Mouse (Mus musculus) embryonic stem cell, embryonic (primary cell): ENCODE results near the gene Stap2.

Experiments used
- CTCF ChIA-PET, 4 experiments: fragments of 300-600 bp in 2 of 4; fragments of 350-600 bp in 2 of 4; sonication (Branson Sonifier 250); formaldehyde crosslinking; loops; one replicate each; lab custom pipeline; 2022; ENCODE audit warnings: inconsistent platforms in 2 of 4; lab: Charles Lee
- POLR2A ChIA-PET, 4 experiments: fragments of 300-600 bp in 2 of 4; fragments of 350-600 bp in 2 of 4; sonication (Branson Sonifier 250); formaldehyde crosslinking; loops; one replicate each; lab custom pipeline; 2022; ENCODE audit warnings: antibody characterized with exemption in 4 of 4, inconsistent platforms in 1 of 4; lab: Charles Lee

The Stap2 gene

DNA sequence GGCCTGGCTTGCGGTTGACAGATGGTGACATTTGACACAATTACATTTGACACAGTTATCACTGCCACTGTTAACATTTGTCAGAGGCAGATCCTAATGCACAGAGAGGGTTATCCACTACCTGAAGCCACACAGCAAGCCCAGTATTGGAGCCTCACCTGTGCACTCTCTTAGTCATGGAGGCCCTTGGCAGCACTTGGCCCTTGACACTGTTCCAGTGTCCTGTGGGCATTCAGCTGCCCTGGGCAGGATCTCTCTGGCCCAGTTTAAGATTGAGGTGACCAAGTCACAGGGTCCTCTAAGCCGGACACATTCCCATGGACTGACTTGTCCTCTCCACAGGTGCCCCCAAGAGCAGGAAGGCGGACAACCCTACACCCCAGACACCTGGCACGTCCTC, 38.2 kb downstream of the Stap2 start:
- POLR2A ChIA-PET: interaction anchor here in 2 of 4 experiments (0.7 to 1.6 kb wide), 13 partner anchors 8 to 323 kb away, joined by 3 to 6 read pairs (median 3); partner anchors contain the start of genes Ebi3 (in 1 of the 2), Hdgfl2 (in 1 of the 2), Sh3gl1 (in 1 of the 2) and Yju2 (in 1 of the 2)
- CTCF ChIA-PET: interaction anchor here in 3 of 4 experiments (0.6 to 1.6 kb wide), 3 partner anchors 9 to 76 kb away, joined by 3 to 5 read pairs (median 4); no protein-coding TSS in a partner anchor

DNA sequence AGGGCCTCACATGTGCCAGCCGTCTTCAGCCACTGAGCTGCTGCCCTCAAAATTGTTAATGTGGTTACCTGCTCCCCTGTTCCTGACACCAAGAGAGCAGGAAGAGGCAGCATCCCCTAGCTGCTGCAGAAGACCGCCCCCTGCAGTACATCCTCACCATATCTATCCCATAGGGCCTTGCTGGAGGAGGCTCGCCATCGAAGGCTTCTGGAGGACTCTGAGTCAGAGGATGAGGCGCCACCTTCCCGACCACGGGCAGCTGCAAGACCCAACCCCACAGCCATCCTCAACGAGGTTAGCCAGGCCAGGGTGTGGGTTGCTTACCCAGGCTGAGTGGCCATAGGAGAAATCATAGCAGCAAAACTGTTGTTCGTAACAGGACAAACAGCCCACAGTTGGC, 40.4 kb downstream of the Stap2 start:
- ChIA-PET POLR2A (interaction anchor here in 2 of 4 experiments (0.7 to 2.5 kb wide), 3 partner anchors 9 to 71 kb away, joined by 4 to 14 read pairs (median 5); partner anchors contain the start of gene Sh3gl1 (in 1 of the 2)), CTCF (interaction anchor here in 2 of 4 experiments (0.5 to 1.1 kb wide), 4 partner anchors 9 to 263 kb away, joined by 3 read pairs; no protein-coding TSS in a partner anchor)

DNA sequence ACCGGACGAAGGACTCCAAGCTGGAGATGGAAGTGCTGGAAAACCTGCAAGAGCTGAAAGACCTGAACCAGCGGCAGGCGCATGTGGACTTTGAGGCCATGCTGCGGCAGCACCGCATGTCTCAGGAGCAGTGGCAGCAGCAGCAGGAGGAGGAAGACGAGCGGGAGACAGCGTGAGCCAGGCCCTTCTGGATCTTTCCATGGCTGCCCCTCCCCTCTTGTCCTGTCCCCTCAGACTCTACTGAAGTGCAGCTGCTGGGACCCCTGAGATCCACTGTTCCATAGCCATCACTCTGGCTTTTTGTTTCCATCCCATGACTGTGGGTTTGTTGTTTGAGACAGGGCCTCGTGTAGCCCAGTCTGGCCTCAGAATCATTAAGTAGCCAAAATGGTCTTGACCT, 40.9 kb downstream of the Stap2 start:
- CTCF ChIA-PET: interaction anchor here in 2 of 4 experiments (0.9 to 1.1 kb wide), 3 partner anchors 8 to 262 kb away, joined by 3 read pairs; no protein-coding TSS in a partner anchor
- POLR2A ChIA-PET: interaction anchor here in 2 of 4 experiments (0.7 to 2.5 kb wide), 4 partner anchors 9 to 115 kb away, joined by 3 to 14 read pairs (median 4); partner anchors contain the start of genes Hdgfl2 (in 1 of the 2) and Sh3gl1 (in 1 of the 2)

DNA sequence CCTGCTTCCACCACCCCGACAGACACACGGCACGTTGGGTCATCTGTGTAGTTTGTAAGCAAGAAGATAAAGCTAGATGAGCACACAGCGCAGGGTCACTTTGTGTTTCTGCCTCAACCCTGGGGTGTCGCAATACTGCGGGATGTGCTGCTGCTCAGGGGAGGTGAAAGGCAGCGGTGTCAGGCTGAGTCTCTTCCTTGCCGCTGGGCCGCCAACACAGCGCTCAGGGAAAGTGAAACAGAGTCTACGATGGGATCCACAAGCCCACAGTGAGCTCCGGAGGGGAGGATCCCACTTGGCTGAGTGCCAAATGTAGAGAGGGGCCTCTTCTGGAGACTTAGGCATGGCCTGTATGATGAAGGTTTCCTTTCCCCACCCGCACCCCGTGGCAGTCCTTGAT, 42.2 kb downstream of the Stap2 start:
- ChIA-PET CTCF (interaction anchor here in 1 of 4 experiments (0.5 kb wide), 1 partner anchor 162 kb away, joined by 5 read pairs; no protein-coding TSS in a partner anchor), POLR2A (interaction anchor here in 3 of 4 experiments (0.6 to 2.5 kb wide), 20 partner anchors 8 to 499 kb away, joined by 3 to 14 read pairs (median 4); partner anchors contain the start of genes Chaf1a (in 1 of the 3), Ebi3 (in 1 of the 3), Hdgfl2 (in 1 of the 3) and Sh3gl1 (in 1 of the 3))

DNA sequence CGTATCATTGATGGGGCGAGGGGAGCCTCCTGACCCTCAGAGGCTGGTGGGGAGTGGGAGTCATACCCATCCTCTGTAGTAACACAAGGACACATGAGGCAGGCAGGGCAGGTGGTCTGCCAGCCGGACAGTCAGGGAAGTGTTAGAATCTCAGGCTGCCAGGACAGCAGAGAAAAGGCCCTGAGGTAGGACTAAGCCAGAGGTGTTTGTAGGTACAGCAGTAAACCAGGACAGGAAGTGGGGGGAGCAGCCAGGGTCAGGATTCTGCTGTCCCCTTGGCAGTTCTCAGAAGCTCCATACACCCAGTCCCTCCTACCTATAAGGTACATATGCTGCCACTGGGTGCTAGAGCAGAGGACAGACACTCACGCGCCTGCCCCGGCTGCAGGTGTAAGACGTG, 43.8 kb downstream of the Stap2 start:
- ChIA-PET CTCF (no interaction called here), POLR2A (interaction anchor here in 1 of 4 experiments (0.9 kb wide), 1 partner anchor 56 kb away, joined by 3 read pairs; no protein-coding TSS in a partner anchor)

DNA sequence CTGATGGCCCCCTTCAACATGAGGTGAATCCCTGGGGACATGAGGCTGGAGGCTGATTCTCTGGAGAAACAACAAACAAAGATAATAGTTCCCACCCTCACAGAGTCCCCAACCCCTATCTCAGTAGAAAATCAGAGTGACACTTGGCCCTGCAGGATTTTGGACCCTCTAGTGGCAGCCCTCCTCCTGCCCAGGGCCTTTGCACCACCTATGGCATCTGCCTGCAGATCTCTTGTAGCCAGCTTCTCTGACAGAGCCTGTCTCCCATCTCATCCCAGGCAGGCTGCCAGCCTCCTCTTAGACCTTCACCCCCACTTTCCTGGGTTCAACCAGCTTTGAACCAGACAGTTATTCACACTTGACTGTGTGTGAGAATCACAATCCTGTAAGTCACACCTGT, 44.6 kb downstream of the Stap2 start:
- POLR2A ChIA-PET: interaction anchor here in 1 of 4 experiments (0.8 to 2.7 kb wide), 3 partner anchors 12 to 181 kb away, joined by 3 to 26 read pairs (median 4); no protein-coding TSS in a partner anchor
- CTCF ChIA-PET: interaction anchor here in 1 of 4 experiments (1.2 kb wide), 1 partner anchor 16 kb away, joined by 4 read pairs; no protein-coding TSS in a partner anchor

DNA sequence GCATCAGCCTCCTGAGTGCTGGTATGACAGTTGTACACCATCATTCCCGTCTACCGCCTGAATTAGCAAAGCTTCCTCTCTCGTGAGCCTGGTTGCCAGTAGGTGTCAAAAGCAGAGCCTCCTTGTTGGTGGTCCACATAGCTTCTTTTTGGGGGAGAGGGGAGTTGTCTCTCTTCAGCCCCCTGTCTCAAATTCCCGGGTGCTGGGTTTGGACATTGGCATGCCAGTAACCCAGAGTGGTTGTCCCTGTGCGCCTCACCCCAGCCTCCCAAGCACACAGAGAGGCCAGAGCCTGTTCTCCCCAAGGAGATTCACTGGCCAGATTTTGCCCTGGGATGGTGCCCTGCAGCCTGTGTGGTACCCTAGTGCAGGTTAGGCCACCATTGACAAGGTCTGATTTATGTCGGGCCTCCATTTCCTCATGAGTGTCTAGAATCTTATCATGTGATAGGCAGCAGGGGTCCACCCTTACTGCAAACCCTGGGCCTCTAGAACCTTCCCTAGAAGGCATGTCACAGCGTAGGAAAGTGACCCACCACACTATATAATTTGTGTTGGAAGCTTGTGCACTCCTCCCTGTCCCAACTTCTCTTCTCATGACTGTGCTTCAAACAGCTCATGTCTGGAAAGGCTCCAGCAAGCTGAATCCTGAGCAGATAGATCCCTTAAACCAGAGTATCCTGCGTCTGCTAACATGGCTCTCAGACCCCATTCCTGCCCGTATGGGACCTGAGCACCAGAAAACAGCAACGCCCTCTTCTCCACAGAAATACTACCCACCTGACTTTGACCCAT, 45.2 kb downstream of the Stap2 start:
- ChIA-PET CTCF (interaction anchor here (0.6 to 2.3 kb wide), 9 partner anchors 14 to 295 kb away, joined by 3 to 22 read pairs (median 4); partner anchors contain the start of gene Sh3gl1 (in 2 of the 4)), POLR2A (interaction anchor here (0.6 to 4.4 kb wide), 47 partner anchors 8 to 713 kb away, joined by 3 to 38 read pairs (median 4); partner anchors contain the start of genes Sh3gl1 (in 3 of the 4), Chaf1a (in 2 of the 4), Shd (in 2 of the 4) and Fsd1 (in 1 of the 4))

DNA sequence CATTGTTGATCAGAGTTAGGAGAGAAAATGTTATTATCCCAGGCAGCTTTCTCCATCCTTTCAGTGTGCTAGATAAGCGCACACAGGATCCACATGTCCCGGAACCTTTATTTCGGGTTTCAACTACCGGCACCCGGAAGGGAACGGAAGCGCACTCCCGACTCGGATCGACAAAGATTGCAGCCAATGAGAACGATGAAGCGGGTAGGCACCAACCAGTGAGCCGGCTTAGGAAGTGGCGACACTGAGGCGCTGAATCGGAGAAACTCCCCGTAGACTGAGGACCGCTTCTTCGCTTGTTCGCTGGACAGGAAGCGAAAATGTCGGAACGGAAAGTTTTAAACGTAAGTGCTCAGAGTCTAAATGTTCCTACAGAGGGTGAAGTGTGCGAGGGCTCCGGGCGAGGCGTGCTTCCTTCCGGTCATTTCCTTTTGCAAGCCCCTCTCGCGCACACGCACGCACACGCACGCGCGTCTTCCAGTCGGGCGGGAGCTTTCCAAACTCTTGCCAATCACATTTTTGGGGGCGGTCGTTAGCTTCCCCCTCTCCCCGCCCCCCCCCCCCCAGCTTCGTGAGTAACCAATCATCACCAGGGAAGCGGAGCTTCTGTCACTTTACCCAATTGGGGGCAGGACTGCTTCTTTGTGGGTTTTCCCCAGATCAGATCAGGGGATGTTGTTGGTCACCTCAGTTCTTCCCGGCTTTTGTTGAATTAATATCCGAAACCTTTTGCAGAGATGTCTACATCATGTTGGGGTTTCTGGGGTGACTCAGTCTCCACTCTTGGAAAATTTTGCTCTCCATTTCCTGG, 46.3 kb downstream of the Stap2 start, which contains the start of gene Yju2:
Gene Yju2, plus strand, starts transcription at position 182 of the 811 bp plus-strand sequence.
- POLR2A ChIA-PET: interaction anchor here (0.6 to 4.4 kb wide), 102 partner anchors 8 to 714 kb away, joined by 3 to 38 read pairs (median 4); partner anchors contain the start of genes Sh3gl1 (in 4 of the 4), Zfp119b (in 3 of the 4), Chaf1a (in 2 of the 4) and Mpnd (in 2 of the 4)
- CTCF ChIA-PET: interaction anchor here (0.5 to 2.3 kb wide), 28 partner anchors 9 to 705 kb away, joined by 3 to 22 read pairs (median 3); partner anchors contain the start of genes Sh3gl1 (in 2 of the 4), Chaf1a (in 1 of the 4), Dpp9 (in 1 of the 4) and Plin5 (in 1 of the 4)

DNA sequence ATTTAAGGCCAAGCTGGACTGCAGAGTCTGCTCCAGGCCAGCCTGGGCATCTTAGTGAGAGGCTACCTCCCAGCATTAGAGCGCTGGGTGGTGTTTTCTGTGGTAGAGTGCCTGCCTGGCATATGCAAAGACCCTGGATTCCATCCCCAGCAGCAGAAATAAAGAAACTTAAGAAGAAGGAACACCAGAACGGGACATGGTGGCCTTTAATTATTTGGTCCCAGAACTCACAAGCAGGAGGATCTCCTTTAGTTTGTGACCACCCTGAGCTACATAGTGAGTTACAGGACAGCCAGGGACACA, 46.8 kb downstream of the Stap2 start:
- POLR2A ChIA-PET: interaction anchor here (0.7 to 4.4 kb wide), 57 partner anchors 8 to 656 kb away, joined by 3 to 38 read pairs (median 4); partner anchors contain the start of genes Mpnd (in 2 of the 4), Sh3gl1 (in 2 of the 4), Shd (in 2 of the 4) and Stap2 (in 2 of the 4)
- CTCF ChIA-PET: interaction anchor here in 3 of 4 experiments (0.7 to 2.3 kb wide), 13 partner anchors 10 to 414 kb away, joined by 3 to 22 read pairs (median 4); partner anchors contain the start of genes Chaf1a (in 1 of the 3), Dpp9 (in 1 of the 3) and Sh3gl1 (in 1 of the 3)

DNA sequence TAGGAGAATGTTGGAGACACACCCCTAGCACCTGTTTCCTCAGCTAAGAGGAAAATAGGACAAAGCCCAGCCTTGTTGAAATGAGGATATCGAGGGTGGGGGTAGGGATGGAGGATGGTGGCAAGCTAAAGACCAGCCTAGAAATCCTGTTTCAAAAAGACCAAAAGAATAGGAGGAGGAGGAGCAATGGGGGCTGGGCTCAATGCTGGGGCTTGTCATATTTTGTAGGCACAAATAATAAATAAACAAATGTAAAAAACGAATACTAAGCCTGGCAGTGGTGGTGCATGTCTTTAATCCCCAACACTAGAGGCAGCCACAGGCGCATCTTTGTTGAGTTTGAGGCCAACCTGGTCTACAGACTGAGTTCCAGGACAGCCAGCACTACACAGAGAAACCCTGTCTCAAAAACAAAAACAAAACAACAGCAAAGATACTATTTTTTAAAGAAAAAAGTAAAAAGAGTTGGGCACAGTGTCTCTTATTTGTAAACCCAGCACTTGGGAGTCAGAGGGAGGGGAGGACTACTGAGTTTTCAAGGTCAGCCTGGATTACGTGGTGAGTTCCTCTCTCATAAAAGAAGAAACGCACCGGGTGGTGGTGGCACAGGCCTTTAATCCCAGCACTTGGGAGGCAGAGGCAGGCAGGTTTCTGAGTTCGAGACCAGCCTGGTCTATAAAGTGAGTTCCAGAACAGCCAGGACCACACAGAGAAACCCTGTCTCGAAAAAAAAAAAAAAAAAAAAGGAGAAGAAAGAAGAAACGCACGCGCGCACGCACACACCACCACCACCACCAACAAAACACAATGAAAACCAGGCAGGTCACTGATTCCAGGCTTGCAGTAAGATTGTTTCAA, 47.4 kb downstream of the Stap2 start:
- ChIA-PET POLR2A (interaction anchor here (0.7 to 4.4 kb wide), 60 partner anchors 8 to 588 kb away, joined by 3 to 38 read pairs (median 4); partner anchors contain the start of genes Chaf1a (in 2 of the 4), Mpnd (in 2 of the 4), Sh3gl1 (in 2 of the 4) and Shd (in 2 of the 4)), CTCF (interaction anchor here (0.5 to 2.3 kb wide), 52 partner anchors 12 to 1598 kb away, joined by 3 to 26 read pairs (median 4); partner anchors contain the start of genes Dpp9 (in 2 of the 4), Hdgfl2 (in 2 of the 4), Sh3gl1 (in 2 of the 4) and Chaf1a (in 1 of the 4))

DNA sequence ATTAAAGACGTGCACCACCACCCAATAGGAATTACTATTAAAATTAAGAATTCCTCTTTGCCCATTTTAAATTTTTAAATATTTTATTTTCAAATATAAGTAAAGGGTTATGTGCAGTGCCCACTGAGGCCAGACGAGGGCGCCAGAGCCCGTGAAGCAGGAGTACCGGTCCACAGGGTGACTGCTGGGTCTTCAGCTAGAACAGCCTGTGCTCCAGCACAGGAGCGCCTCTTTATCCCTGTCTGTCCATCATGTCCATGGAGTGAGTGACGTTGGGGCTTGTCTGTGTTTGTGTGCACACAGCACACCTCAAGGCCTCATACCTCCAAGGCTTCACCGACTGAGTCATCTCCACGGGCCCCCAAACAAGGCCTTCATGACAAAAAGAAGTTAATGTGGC, 48.2 kb downstream of the Stap2 start:
- CTCF ChIA-PET: interaction anchor here (0.5 to 2.0 kb wide), 43 partner anchors 8 to 1598 kb away, joined by 3 to 26 read pairs (median 4); partner anchors contain the start of genes Hdgfl2 (in 2 of the 4), Sh3gl1 (in 2 of the 4), Dpp9 (in 1 of the 4) and Kdm4b (in 1 of the 4)
- POLR2A ChIA-PET: interaction anchor here (0.7 to 4.4 kb wide), 23 partner anchors 9 to 589 kb away, joined by 3 to 37 read pairs (median 3); partner anchors contain the start of genes Sh3gl1 (in 2 of the 4), Ubxn6 (in 2 of the 4), Chaf1a (in 1 of the 4) and Hdgfl2 (in 1 of the 4)

DNA sequence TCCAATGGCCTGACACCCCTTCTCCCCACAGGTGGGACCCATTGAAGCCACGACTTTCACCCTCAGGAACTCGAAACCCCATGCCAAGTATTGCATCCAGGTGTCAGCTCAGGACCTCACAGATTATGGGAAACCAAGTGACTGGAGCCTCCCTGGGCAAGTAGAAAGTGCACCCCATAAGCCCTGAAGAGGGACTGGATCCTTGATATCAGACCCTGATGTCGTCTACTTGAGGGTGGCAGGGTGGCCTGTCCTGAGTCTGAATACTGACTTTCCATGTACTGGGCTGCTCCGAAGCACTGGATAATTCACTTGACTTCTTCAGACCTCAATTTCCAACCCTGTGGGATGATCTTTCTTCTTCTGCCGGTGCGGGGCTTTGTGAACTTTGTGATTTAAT, 48.8 kb downstream of the Stap2 start:
- POLR2A ChIA-PET: interaction anchor here in 3 of 4 experiments (0.7 to 4.4 kb wide), 26 partner anchors 9 to 369 kb away, joined by 3 to 37 read pairs (median 4); partner anchors contain the start of genes Chaf1a (in 2 of the 3), Sh3gl1 (in 2 of the 3), Ubxn6 (in 2 of the 3) and Kdm4b (in 1 of the 3)
- CTCF ChIA-PET: interaction anchor here in 3 of 4 experiments (0.5 to 2.0 kb wide), 25 partner anchors 8 to 394 kb away, joined by 3 to 26 read pairs (median 4); partner anchors contain the start of genes Dpp9 (in 1 of the 3), Hdgfl2 (in 1 of the 3), Sh3gl1 (in 1 of the 3) and Ubxn6 (in 1 of the 3)

DNA sequence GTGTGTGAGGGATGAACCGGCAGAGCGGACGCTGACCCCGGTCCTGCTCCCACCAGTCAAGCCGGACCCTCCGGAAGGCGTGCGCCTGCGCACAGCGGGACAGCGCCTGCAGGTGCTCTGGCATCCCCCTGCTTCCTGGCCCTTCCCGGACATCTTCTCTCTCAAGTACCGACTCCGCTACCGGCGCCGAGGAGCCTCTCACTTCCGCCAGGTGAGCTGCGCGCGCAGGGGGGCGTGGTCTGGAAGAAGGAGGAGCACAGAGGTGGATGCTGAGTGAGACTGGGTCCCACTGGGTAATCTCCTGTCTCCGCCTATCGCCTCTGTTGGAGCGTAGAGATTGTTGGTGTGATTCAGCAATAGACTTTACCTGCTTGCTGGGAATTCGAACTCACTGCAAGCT, 49.3 kb downstream of the Stap2 start:
- ChIA-PET POLR2A (interaction anchor here in 3 of 4 experiments (0.8 to 4.4 kb wide), 20 partner anchors 10 to 370 kb away, joined by 3 to 37 read pairs (median 4); partner anchors contain the start of genes Chaf1a (in 2 of the 3), Sh3gl1 (in 2 of the 3), Kdm4b (in 1 of the 3) and Zfp959 (in 1 of the 3)), CTCF (interaction anchor here in 3 of 4 experiments (0.6 to 2.0 kb wide), 14 partner anchors 9 to 781 kb away, joined by 3 to 8 read pairs (median 4); partner anchors contain the start of gene Sh3gl1 (in 1 of the 3))

DNA sequence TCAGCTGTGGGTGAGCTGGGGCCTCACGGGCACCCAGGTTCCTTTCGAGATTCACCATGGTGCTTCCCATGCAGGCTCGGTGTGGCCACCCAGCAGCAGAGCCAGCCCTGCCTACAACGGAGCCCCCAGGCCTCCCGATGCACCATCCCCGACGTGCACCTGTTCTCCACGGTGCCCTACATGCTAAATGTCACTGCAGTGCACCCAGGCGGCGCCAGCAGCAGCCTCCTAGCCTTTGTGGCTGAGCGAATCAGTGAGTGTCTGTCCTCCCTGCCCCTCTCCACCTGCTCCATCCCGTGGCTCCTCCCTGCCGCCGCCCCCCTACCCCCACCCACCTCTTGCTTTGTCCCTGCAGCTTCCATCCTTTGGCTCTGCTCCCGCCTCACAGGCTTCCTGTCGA, 51.2 kb downstream of the Stap2 start:
- CTCF ChIA-PET: interaction anchor here in 3 of 4 experiments (0.6 to 1.0 kb wide), 6 partner anchors 9 to 358 kb away, joined by 3 to 4 read pairs (median 4); partner anchors contain the start of gene Sh3gl1 (in 1 of the 3)
- POLR2A ChIA-PET: interaction anchor here (0.6 to 4.3 kb wide), 18 partner anchors 9 to 411 kb away, joined by 3 to 19 read pairs (median 4); partner anchors contain the start of genes Chaf1a (in 2 of the 4), Hdgfl2 (in 2 of the 4) and Sh3gl1 (in 1 of the 4)
